Mouse (Mus musculus) left cerebral cortex, postnatal 10 days (tissue): ENCODE measurements at regions not wholly inside any gene's neighbourhood (a gene's known extent, or its start where the extent isn't known, plus 50 kb on each side); places are given as distances from the start of the nearest gene placed in this dataset.

Experiments
- DNase-seq, 2 experiments: peaks; one replicate each; pipeline ENCODE4 v3.0.0; 2021 to 2022; ENCODE audit warnings: low spot score in 2 of 2, mixed read lengths in 1 of 2; ENCODE audit errors: extremely low spot score in 1 of 2
- intact Hi-C: fragments of 180-260 bp; cut with DNase I; formaldehyde crosslinking; loops from one replicate; pipeline ENCODE4 v1.15.1; 2025

DNA sequence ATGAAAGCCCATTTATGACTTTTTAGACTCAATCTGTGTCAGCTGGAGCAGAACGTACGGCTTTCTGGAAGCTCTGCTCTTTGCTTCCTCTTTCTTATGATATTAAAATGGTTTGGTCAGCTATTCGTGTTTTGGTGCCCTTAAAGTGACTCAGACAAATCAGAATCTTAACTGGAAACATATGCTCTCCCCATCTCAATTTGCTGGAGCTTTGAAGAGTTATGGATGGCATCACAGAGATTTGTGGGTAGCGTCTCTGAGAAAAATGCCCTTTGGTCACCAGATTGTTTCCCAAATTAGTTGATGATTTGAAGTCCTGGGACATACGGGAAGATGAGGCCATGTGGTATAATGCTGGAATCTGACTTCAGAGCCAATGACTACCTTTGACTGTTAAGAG, 394.0 kb downstream of the Ttll7 start:
- DNase-seq, result no peak
- intact Hi-C loops, result no loop called here

DNA sequence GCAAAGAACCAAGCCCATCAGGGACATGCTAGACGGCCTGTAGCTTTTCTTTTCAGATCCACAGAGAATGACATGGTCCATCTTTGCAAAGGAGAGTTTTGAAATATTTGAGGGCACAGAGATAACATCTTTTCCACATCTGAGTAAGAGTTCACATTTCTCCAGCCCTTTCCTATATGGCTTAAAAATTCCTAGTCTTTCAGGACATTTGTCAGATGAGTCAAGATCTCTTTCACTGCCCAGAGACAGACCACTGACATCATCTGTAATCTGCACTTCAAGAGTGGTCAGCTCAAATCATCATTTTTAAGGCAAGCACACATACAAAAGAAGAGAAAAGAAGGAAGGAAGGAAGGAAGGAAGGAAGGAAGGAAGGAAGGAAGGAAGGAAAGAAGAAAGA, 397.3 kb downstream of the Ttll7 start:
- intact Hi-C loops, result no loop called here
- DNase-seq, result no peak

DNA sequence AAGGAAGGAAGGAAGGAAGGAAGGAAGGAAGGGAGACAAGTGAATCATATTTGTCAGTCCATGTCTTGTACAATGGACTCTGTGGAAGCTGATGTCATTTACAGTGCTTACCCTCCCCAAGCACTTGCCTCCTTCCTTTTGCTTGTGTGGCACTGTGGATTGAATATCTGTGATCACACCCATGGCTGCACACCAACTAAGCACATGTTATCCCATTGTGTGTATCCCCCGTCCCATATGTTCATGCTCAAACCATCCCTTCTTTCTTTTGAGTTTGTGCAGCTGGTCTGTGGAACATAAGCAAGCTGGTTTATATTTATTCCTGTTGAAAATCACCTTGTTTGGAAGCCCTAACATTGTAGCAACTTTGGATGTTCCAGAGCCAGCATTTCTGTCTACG, 397.7 kb downstream of the Ttll7 start:
- intact Hi-C loops, result no loop called here
- no peak for DNase-seq

DNA sequence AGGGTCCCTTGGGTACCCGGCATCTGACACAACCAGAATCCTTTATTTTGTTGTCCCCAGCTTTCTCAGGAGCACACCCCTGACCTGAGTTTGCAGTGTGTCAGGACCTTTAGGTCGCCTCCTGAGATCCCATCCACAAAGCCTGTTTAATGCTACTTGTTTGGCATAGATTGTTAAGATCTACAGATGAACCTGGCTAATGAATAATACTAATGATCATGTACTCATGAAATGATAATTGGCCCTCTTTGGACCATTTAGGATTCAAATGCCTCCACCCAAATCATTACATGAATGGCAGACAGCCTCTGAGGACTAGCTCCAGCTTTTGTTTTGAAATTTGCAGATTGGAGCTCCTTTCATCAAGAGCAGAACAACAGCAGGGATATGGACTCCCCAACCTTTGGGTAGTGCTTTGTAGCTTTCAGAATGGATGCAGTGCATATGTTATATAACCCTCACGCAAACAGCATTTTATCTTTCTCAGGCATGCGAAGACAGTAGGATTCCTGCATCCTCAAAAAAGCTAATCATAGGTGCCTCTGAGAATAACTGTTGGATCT, 400.1 kb downstream of the Ttll7 start:
- intact Hi-C loops, result no loop called here
- DNase-seq, result no peak

DNA sequence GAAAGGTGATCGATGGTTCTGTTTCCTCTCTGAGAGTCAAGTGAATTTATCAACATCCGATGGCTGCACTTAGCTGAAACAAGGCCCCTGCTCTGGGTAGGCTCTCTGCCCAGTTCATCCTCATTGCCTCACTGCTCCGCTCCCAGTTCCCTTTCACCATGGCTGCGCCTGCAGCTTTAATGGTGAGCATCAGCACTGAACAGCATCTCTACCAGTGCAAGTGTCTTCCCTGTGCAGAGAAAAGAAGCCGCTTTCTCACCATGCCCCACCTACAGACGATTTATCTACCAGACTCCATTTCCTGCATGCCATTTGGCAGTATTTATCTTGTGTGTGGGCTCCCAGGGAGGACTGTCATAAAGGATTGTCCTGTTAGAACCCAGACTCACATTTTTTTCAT, 400.6 kb downstream of the Ttll7 start:
- intact Hi-C loops, result no loop called here
- no peak for DNase-seq

DNA sequence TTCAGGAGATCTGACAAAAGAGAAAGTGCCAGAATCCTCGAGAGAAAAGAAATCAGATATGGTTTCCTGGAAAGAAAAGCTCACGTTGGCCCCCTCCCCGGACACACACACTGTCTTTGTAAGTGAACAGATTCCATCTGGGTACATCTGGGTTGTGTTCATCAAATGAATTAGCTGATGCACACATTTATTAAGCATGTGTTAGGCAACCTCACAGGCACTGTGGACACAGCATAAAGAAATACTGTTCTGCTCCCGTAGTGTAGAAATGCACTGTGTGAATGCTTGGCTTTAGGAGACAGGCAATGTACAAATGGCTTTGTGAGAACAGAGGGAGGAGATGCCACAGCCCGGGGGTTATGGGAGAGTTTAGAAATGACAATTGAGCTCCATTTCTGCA, 402.3 kb downstream of the Ttll7 start:
- no peak for DNase-seq
- intact Hi-C loops, result no loop called here

DNA sequence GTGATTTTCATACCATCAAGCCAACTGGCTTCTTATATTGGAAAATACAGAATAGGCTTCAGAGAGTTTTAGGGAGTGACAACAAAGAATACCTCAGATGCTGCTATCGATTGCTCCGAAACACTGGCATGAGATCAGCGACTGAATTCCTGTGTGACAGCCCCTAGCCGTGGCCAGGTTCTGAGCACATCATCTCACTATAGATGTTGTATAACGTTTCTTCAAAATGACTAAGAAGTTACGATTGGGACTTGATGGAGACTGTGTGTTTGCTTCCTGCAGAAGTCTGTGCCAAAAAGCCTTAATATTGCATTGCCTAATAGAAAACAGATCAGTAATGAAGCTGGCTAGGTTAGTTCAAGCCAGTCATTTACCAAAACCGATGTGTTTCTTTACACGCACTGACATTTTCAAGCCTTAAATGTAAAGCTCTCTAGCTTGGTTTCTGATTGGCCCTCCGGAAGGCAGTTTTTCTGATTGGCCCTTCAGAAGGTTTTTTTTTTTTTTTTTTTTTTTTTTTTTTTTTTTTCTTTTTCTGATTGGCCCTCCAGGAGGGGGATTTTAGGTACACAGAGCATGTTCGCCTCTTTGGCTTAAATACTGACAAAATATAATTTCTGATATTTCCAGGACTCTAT, 408.9 kb downstream of the Ttll7 start:
- DNase-seq, result no peak
- intact Hi-C loops, result no loop called here

DNA sequence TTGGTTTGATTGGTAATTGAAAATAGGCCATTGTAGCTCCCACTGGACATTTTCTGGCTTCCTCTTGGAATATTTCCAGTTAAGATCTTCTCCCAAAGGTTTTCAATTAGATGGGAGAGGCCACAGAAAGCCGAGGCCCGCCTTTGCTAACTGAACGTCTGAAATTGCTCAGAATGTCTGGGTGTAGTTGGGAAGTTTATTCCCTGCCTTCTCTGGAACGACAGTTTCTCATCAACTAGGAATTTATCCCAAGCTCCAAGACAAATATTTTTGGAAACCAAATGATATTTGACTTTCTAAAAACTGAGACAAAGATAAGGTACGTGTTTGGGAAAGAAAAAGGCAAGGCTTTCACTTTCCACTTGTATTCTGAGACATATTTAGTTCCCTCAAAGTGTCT, 414.4 kb downstream of the Ttll7 start:
- no peak for DNase-seq
- intact Hi-C loops, result no loop called here

DNA sequence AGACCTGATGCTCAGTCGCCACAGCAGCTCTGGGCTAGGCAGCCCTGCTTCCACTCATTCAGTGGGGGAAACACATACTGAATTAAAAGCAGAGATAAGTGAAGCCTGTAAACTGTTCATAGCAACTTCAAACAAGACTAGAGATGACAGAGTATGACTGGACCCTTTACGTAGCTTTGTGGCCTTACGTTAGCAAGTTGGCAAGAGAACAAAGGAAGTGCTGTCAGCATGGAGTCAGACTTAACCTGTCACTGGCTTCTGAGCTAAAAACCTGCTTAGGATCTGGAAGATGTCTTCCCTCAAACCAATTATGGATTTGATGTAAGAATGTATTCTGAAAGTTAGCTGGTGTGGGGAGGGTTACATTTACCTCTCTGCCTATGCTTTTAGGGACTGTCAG, 421.3 kb downstream of the Ttll7 start:
- intact Hi-C loops, result no loop called here

DNA sequence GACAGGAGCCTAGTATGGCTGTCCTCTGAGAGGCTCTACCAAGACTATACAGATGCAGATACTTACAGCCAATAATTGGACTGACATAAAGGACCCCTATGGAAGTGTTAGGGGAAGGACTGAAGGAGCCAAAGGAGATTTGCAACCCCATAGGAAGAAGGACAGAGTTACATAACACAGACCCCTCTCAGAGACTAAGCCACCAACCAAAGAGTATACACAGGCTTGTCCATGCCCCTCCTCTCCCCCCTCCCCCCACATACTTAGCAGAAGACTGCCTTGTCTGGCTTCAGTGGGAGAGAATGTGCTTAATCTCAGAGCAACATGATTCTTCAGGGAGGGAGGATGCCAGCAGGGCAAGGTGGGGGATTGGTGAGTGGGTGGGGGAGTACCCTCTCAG, 426.4 kb downstream of the Ttll7 start:
- intact Hi-C loops, result no loop called here
- DNase-seq, result no peak

More for the DNA sequence above, 421.3 kb downstream of the Ttll7 start:
- DNase-seq, result no peak

DNA sequence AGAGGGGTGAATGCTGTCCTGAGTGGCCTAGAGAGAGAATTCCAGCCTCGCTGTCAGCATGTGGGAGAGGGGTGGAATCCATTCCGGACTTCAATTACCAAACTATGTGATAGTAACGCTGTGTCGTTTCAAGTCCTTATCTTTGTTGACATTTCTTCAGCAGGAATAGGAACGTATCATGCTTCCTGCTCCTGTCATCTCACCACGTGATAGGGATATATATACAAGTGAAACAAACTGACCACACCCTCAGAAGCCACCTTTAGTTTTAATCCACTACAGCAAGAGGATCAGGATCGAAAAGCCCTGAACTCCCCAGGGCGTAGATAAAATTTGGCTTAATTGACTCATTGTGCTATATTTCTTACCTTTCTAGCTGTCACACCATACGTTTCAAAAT, 431.6 kb downstream of the Ttll7 start:
- intact Hi-C loops, result no loop called here

DNA sequence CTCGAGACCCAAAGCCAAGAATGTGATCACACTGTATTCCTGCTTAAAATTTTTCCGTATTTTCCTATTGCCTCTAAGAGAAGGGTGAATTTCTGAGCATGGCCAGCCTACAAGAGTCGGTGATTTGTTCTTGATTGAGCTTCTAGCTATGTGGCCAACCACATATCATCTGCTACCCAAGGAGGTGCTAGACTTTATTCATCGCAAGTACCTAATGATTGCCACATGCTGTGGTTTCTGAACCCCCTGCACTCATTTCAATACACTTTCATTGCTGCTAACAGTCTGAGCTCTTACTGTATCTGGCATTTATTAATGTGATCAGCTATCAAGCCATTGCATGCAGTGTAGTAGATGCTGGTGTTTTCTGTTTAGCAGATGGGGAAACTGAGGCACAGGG, 432.2 kb downstream of the Ttll7 start:
- intact Hi-C loops, result no loop called here

More for the DNA sequence above, 431.6 kb downstream of the Ttll7 start:
- no peak for DNase-seq

DNA sequence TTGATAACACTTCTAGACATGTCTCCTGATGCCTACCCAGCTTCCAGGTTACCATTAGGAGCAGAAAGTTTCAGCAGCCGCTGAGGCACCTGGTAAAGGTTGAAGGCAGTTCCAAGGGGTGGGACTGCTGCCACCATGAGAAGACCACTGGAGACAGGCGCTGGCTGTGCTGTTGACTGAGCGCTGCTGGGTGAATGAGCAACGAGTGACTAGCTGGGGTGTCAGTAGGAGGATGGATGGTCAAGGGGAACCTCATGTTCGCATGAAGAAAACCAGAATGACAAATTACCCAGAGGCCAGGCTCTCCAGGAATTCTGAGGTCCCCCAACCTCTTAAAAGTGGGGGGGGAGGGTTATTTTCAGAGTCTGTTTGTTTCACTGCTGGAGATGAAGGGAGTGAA, 433.3 kb downstream of the Ttll7 start:
- intact Hi-C loops, result no loop called here
- DNase-seq, result no peak

More for the DNA sequence above, 432.2 kb downstream of the Ttll7 start:
- no peak for DNase-seq

DNA sequence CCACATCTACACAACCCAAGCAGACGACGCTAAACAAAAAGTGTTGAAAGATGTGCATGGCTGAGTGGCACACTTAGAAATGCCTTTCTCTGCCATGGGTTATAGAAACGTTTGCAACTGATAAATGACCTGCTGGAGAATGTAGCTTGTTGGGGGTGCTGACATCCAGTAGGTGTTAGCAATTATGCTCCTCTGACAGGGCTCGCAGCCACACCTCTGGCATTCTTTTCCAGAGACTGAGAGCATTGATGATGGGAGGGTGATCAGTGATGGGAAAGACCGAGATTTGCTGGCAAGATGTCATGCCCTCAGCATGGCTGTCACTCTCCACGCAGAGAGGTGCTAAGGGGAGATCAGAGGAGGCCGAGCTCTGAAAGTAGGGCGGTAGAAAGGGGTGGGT, 435.3 kb downstream of the Ttll7 start:
- intact Hi-C loops, result no loop called here
- DNase-seq, result no peak

DNA sequence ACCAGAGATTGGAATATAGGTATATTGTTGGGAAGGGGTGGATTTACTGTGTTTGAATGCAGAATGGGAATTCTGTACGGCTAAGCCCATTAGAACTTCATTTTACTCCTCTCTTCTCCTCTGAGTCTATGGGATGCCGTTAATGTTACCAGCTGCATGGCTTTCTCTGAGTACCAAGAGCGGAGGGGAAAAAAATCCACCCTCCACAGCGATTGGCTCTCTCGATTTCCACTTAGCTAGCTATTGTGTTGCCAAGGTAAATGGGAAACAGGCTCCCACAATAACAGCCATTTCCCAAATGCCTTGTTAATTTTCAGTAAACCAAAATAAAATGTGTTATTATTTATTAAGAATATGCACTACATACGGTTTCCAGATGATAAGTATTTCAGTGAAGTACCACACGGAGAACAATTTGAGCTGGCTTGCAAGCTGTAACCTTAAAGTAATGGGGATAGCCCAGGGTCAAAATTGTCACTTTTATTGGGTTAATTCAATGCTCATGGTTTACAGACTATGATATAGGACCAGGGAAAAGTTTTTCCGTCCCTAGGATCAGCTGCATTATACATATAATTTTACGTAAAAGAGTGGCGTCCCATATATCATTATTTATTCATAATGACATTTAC, 439.6 kb downstream of the Ttll7 start:
- intact Hi-C loops, result no loop called here
- no peak for DNase-seq

DNA sequence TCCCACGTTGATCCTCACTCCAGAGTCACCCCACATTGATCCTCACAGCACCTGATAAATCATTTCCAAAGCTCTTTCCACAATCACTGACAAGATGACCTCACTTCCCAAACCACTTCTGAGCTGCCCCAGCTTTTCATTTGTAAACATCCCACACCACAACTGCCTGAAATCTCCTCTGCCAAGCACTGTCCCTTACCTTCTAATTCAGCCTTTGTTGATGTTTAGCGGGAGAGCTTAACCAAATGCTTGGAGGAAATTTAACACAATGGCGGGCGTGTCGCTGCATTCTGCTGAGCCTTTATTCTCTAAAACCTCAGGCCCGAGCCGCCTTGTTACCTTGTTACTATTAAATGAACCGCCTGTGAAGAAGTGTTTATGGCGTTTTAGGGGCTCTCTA, 445.9 kb downstream of the Ttll7 start:
- DNase-seq, result no peak
- intact Hi-C loops, result no loop called here

DNA sequence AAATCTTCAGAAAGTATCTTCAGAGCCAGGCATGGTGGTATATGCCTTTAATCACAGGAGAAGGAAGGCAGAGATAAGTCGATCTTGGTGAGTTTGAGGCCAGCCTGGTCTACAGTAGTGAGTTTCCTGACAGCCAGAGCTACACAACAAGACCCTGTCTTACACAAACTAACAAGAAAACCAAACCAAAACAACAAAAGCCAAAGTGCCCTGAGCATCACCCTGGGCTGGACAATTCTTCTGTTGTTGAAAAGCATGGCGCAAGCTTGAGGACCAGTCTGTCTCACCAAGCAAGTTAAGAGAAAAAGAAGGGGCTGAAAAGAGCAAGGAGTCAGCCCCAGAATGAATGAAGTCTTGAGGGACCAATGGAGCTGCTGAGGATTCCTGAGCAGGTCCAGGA, 473.4 kb downstream of the Ttll7 start:
- intact Hi-C loops, result no loop called here
- DNase-seq, result no peak

DNA sequence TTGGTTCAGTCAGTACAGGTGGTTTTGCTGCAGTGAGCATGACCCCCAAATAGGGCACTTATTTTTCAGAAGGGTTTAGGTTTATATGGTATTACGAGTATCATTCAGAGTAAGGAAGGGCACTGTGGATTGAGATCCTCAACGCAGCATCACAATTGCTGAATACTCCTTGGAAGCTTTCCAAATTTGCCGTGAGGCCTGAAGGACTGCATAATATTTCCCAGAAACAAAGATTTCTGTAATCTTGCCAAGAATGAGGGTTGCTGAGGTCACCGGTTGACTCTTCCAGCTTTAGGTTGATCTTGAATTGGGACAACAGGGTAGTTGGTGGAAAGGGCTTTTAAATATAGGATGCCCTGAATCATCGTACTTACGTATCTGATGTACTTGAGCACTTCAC, 482.1 kb downstream of the Ttll7 start:
- intact Hi-C loops, result no loop called here
- DNase-seq, result no peak

DNA sequence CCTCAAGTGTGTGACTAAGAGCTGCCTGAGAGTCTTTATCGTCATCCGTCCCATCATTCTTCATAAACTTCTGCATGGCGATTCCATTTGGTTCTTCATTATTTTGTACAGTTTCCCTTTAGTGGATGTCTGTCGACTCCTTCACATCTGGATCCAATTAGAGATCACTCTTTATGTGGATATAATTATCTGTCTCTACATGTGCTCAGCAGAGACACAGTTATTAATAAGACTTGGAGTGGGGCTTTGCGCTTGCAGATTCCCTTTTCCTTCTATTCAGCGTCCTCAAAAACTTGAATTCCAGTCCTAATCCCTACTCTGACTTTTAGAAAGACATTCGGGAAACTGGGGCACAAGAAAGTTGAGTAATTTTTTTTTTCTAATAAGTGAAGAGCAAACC, 483.1 kb downstream of the Ttll7 start:
- intact Hi-C loops, result no loop called here
- DNase-seq, result no peak

DNA sequence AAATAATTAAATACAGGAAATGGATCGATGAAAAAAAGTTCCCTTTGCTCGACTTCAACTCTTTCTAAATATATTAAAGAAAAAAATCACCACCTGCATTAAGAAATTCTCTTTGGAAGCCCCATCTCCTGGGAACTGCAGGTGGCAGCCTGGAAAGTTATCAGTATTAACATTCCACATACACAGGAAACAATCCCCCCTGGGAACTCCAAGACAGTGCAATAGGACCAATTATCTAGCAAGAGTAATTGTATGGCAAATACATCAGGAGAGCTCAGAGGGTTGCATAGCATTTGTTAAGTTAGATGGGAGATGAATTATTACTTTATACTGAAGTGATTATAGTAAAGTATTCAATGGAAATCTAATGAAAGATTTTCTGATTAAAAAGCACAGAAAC, 487.3 kb downstream of the Ttll7 start:
- no peak for DNase-seq
- intact Hi-C loops, result no loop called here
